Mouse (Mus musculus) intestine, embryonic 14.5 days (tissue): ENCODE data around the gene Nus1. TPM values are rescaled to one million over a fixed set of nuclear protein-coding genes. Genes with fewer than 3 reads are reported as not detected.

Source experiments
- ATAC-seq: fragments of 200-750 bp; cut with Nextera tagmentation; replicated peaks from 2 replicates; pipeline ENCODE4 v1.8.0; 2017; ENCODE audit warnings: low read depth, moderate number of reproducible peaks, moderate TSS enrichment, moderate library complexity; ENCODE audit not compliant: low FRiP score, low TSS enrichment
- DNase-seq: peaks from one replicate; pipeline ENCODE4 v3.0.0-alpha.2; 2018; ENCODE audit warnings: low spot score
- H3K27ac ChIP-seq: fragments of 300-500 bp; sonication (generic); 2 replicates; pipeline ENCODE4 v1.5.1; 2014; ENCODE audit warnings: low read depth, mild to moderate bottlenecking, control low read depth
- H3K27me3 ChIP-seq: fragments of 300-500 bp; sonication (generic); replicated peaks from 2 replicates; pipeline ENCODE4 v1.6.1; 2014; ENCODE audit warnings: low read length, control low read depth; ENCODE audit not compliant: control insufficient read depth, insufficient read depth
- H3K36me3 ChIP-seq: fragments of 300-500 bp; sonication (generic); 2 replicates; pipeline ENCODE4 v1.6.1; 2014; ENCODE audit warnings: low read length, control low read depth; ENCODE audit not compliant: control insufficient read depth, insufficient read depth
- H3K4me1 ChIP-seq: fragments of 300-500 bp; sonication (generic); replicated peaks from 2 replicates; pipeline ENCODE4 v1.6.1; 2014; ENCODE audit warnings: low read length, control low read depth, mixed read lengths; ENCODE audit not compliant: control insufficient read depth, insufficient read depth
- H3K4me2 ChIP-seq: fragments of 300-500 bp; sonication (generic); 2 replicates; pipeline ENCODE4 v1.6.1; 2014; ENCODE audit warnings: low read length
- H3K4me3 ChIP-seq: fragments of 300-500 bp; sonication (generic); 2 replicates; pipeline ENCODE4 v1.5.1; 2014; ENCODE audit warnings: low read depth, low read length, control low read depth, mixed read lengths
- H3K9ac ChIP-seq: fragments of 300-500 bp; sonication (generic); 2 replicates; pipeline ENCODE4 v1.6.1; 2014; ENCODE audit warnings: mild to moderate bottlenecking, low read length
- H3K9me3 ChIP-seq: fragments of 300-500 bp; sonication (generic); 2 replicates; pipeline ENCODE4 v1.6.1; 2016; ENCODE audit warnings: low read length, control low read depth; ENCODE audit not compliant: control insufficient read depth
- WGBS: fragments of 180-500 bp; shearing (Covaris S2); extraction: QIAGEN DNeasy Blood & Tissue Kit; methylation state at CpG from one replicate; pipeline ENCODE4 v1.1.7; 2014; 5-methylcytosine and 5-hydroxymethylcytosine counted together
- polyA plus RNA-seq: library from polyadenylated mRNA; unstranded; fragments of >200 nt; fragmentation: Nextera tagmentation; extraction: Ambion mirVana; gene quantifications from 2 replicates; pipeline ENCODE4 v1.2.1, GENCODE M21; 2014

Nus1 gene
- polyA plus RNA-seq, 1 experiment from 2014 or later, result 16.6 TPM

- no peak overlapping the region for H3K4me2 ChIP-seq
- H3K4me1 ChIP-seq, result no peaks in the 10 kb centered on the region
- no peaks in the 10 kb centered on the region for H3K9me3 ChIP-seq
- ATAC-seq (no peak), DNase-seq (no peak)
- H3K27ac ChIP-seq, result no peak overlapping the region
- 73% methylated on average over 3 of the region's 3 CpGs for WGBS
- H3K36me3 ChIP-seq, result no peaks in the 10 kb centered on the region
- no peak overlapping the region for H3K4me3 ChIP-seq
- no peaks in the 10 kb centered on the region for H3K27me3 ChIP-seq
- H3K9ac ChIP-seq, result no peak overlapping the region
Observed at GRCm38 (mm10) chr10:52399722-52400121, 17.6 kb upstream of the Nus1 start.

GRCm38 (mm10) chr10:52405160-52405559 lies 12.2 kb upstream of the Nus1 start:
- H3K27me3 ChIP-seq, result no peaks in the 10 kb centered on the region
- no peak overlapping the region for H3K9ac ChIP-seq
- no peaks in the 10 kb centered on the region for H3K4me1 ChIP-seq
- WGBS, result 81% methylated on average over 13 of the region's 13 CpGs
- no peak overlapping the region for H3K4me2 ChIP-seq
- DNase-seq (no peak), ATAC-seq (no peak)
- no peak overlapping the region for H3K27ac ChIP-seq
- no peaks in the 10 kb centered on the region for H3K36me3 ChIP-seq
- H3K9me3 ChIP-seq, result no peaks in the 10 kb centered on the region
- no peak overlapping the region for H3K4me3 ChIP-seq

- DNase-seq (no peak), ATAC-seq (no peak)
- no peak overlapping the region for H3K9ac ChIP-seq
- H3K27me3 ChIP-seq, result no peaks in the 10 kb centered on the region
- no peaks in the 10 kb centered on the region for H3K36me3 ChIP-seq
- H3K9me3 ChIP-seq, result no peaks in the 10 kb centered on the region
- 90% methylated on average over 2 of the region's 2 CpGs for whole genome bisulfite sequencing
- no peaks in the 10 kb centered on the region for H3K4me1 ChIP-seq
- no peak overlapping the region for H3K27ac ChIP-seq
- no peak overlapping the region for H3K4me3 ChIP-seq
- no peak overlapping the region for H3K4me2 ChIP-seq
Observed at GRCm38 (mm10) chr10:52407526-52407925, 9.8 kb upstream of the Nus1 start.

- DNase-seq (no peak), ATAC-seq (no peak)
- Histone ChIP-seq H3K4me3 (no peak overlapping the region), H3K4me1 (peaks cover 12% of the 10 kb centered on the region), H3K36me3 (0 out of 2 replicates have a peak, but pooled peaks cover 3% of the 10 kb centered on the region), H3K27ac (no peak overlapping the region), H3K9ac (no peak overlapping the region), H3K27me3 (no peaks in the 10 kb centered on the region), H3K9me3 (no peaks in the 10 kb centered on the region), H3K4me2 (no peak overlapping the region)
- WGBS, result 83% methylated on average over 2 of the region's 2 CpGs
Observed at GRCm38 (mm10) chr10:52415020-52415419, 2.3 kb upstream of the Nus1 start.

- no peak overlapping the region for H3K9ac ChIP-seq
Observed at GRCm38 (mm10) chr10:52416458-52416857, 889 bp upstream of the Nus1 start.

GRCm38 (mm10) chr10:52417998-52418860 lies 882 bp downstream of the Nus1 start:
- Histone ChIP-seq H3K27ac (peak overlapping the region; percentile 90), H3K27me3 (no peaks in the 10 kb centered on the region), H3K4me3 (peak overlapping the region; percentile 85), H3K4me2 (peak overlapping the region; percentile 66), H3K36me3 (0 out of 2 replicates have a peak, but pooled peaks cover 7% of the 10 kb centered on the region), H3K4me1 (peaks cover 12% of the 10 kb centered on the region), H3K9me3 (no peaks in the 10 kb centered on the region), H3K9ac (peak overlapping the region; percentile 92)
- peak; percentile 54 for ATAC-seq
- WGBS, result 2% methylated on average over 39 of the region's 39 CpGs
- peak; percentile 85 for DNase-seq

More at GRCm38 (mm10) chr10:52416458-52416857, 889 bp upstream of the Nus1 start:
- Histone ChIP-seq H3K4me1 (peaks cover 12% of the 10 kb centered on the region), H3K36me3 (0 out of 2 replicates have a peak, but pooled peaks cover 7% of the 10 kb centered on the region), H3K27me3 (no peaks in the 10 kb centered on the region), H3K4me2 (peak overlapping the region; percentile 48), H3K9me3 (no peaks in the 10 kb centered on the region), H3K27ac (no peak overlapping the region), H3K4me3 (peak overlapping the region; percentile 31)
- no peak for DNase-seq
- 42% methylated on average over 2 of the region's 2 CpGs for WGBS
- no peak for ATAC-seq

- no peak for ATAC-seq
- WGBS, result 54% methylated on average over 5 of the region's 5 CpGs
- no peak overlapping the region for H3K27ac ChIP-seq
Observed at GRCm38 (mm10) chr10:52418931-52419330, 1.6 kb downstream of the Nus1 start.

GRCm38 (mm10) chr10:52419402-52419801 lies 2.1 kb downstream of the Nus1 start:
- 0 out of 2 replicates have a peak overlapping the region, but pooled peaks have one; percentile 92 for H3K9ac ChIP-seq

More at GRCm38 (mm10) chr10:52418931-52419330, 1.6 kb downstream of the Nus1 start:
- Histone ChIP-seq H3K36me3 (0 out of 2 replicates have a peak, but pooled peaks cover 7% of the 10 kb centered on the region), H3K4me3 (peak overlapping the region; percentile 85), H3K4me2 (peak overlapping the region; percentile 66), H3K9me3 (no peaks in the 10 kb centered on the region), H3K4me1 (peaks cover 12% of the 10 kb centered on the region), H3K9ac (peak overlapping the region; percentile 92; the same call in 1 of the 2 replicates), H3K27me3 (no peaks in the 10 kb centered on the region)
- no peak for DNase-seq

More at GRCm38 (mm10) chr10:52419402-52419801, 2.1 kb downstream of the Nus1 start:
- Histone ChIP-seq H3K27ac (no peak overlapping the region), H3K9me3 (no peaks in the 10 kb centered on the region), H3K27me3 (no peaks in the 10 kb centered on the region), H3K4me2 (peak overlapping the region; percentile 66), H3K4me1 (peaks cover 12% of the 10 kb centered on the region), H3K4me3 (peak overlapping the region; percentile 85; the same call in 1 of the 2 replicates), H3K36me3 (0 out of 2 replicates have a peak, but pooled peaks cover 7% of the 10 kb centered on the region)
- DNase-seq, result no peak
- no peak for ATAC-seq
- WGBS, result 76% methylated on average over 4 of the region's 4 CpGs
